Mouse (Mus musculus) hindbrain, embryonic 16.5 days (tissue): ENCODE measurements around the gene Mxd3. TPM values are rescaled to one million over a fixed set of nuclear protein-coding genes. Genes with fewer than 3 reads are reported as not detected.

Experiments
- ATAC-seq: fragments of 200-750 bp; cut with Nextera tagmentation; 2 replicates; pipeline ENCODE4 v1.8.0; 2017; ENCODE audit warnings: moderate TSS enrichment, moderate library complexity
- H3K27ac ChIP-seq: fragments of 300-500 bp; sonication (generic); 2 replicates; pipeline ENCODE4 v1.5.1; 2014; ENCODE audit warnings: low read depth, mild to moderate bottlenecking, control low read depth, low read length, moderate library complexity
- H3K27me3 ChIP-seq: fragments of 300-500 bp; sonication (generic); replicated peaks from 2 replicates; pipeline ENCODE4 v1.6.1; 2014; ENCODE audit warnings: low read length; ENCODE audit not compliant: control insufficient read depth, insufficient read depth
- H3K36me3 ChIP-seq: fragments of 300-500 bp; sonication (generic); 2 replicates; pipeline ENCODE4 v1.6.1; 2014; ENCODE audit warnings: mild to moderate bottlenecking, low read length, moderate library complexity, mixed read lengths; ENCODE audit not compliant: control insufficient read depth, insufficient read depth
- H3K4me1 ChIP-seq: fragments of 300-500 bp; sonication (generic); 2 replicates; pipeline ENCODE4 v1.6.1; 2014; ENCODE audit warnings: low read depth, low read length; ENCODE audit not compliant: control insufficient read depth, insufficient read depth
- H3K4me2 ChIP-seq: fragments of 300-500 bp; sonication (generic); 2 replicates; pipeline ENCODE4 v1.6.1; 2014; ENCODE audit warnings: mild to moderate bottlenecking, low read length, control low read depth, moderate library complexity
- H3K4me3 ChIP-seq: fragments of 300-500 bp; sonication (generic); 2 replicates; pipeline ENCODE4 v1.5.1; 2014; ENCODE audit warnings: mild to moderate bottlenecking, low read length, control low read depth, moderate library complexity
- H3K9ac ChIP-seq: fragments of 300-500 bp; sonication (generic); 2 replicates; pipeline ENCODE4 v1.6.1; 2014; ENCODE audit warnings: low read depth, mild to moderate bottlenecking, control low read depth, low read length, moderate library complexity
- H3K9me3 ChIP-seq: fragments of 300-500 bp; sonication (generic); 2 replicates; pipeline ENCODE4 v1.6.1; 2014; ENCODE audit warnings: mild to moderate bottlenecking, low read length, moderate library complexity; ENCODE audit not compliant: control insufficient read depth
- WGBS: fragments of 180-500 bp; shearing (Covaris S2); extraction: QIAGEN DNeasy Blood & Tissue Kit; methylation state at CpG from one replicate; pipeline ENCODE4 v1.1.7; 2014; 5-methylcytosine and 5-hydroxymethylcytosine counted together
- polyA plus RNA-seq: library from polyadenylated mRNA; unstranded; fragments of >200 nt; fragmentation: Nextera tagmentation; extraction: Ambion mirVana; gene quantifications from 2 replicates; pipeline ENCODE4 v1.2.1, GENCODE M21; 2015

The Mxd3 gene
- polyA plus RNA-seq, 1 experiment from 2014 or later = 10.9 TPM

DNA sequence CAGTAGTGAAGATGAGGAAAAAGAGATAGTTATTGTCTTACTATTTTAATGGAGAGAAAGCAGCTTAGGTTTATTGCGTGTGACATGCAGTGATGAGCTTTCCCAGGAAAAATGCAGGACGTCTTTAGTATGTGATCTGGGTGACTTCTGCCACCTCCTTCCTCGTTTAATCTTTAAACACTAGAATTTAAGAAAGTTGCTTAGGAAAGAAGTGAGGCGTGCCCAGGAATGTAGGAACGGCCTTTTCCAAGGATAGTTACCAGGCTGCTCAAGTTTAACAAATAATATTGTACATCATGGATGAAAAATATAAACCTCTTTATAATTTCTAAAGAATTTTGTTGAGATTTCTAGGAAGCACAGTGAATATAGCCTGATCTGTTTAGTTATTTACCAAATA, 28.7 kb downstream of the Mxd3 start:
- 92% methylated on average over 5 of the region's 5 CpGs for WGBS
- no peaks in the 10 kb centered on the region for H3K4me1 ChIP-seq
- no peaks in the 10 kb centered on the region for H3K27me3 ChIP-seq
- no peak overlapping the region for H3K27ac ChIP-seq
- no peak overlapping the region for H3K4me3 ChIP-seq
- no peak overlapping the region for H3K4me2 ChIP-seq
- H3K36me3 ChIP-seq = peaks cover 41% of the 10 kb centered on the region
- H3K9me3 ChIP-seq = no peaks in the 10 kb centered on the region
- no peak for ATAC-seq
- no peak overlapping the region for H3K9ac ChIP-seq

DNA sequence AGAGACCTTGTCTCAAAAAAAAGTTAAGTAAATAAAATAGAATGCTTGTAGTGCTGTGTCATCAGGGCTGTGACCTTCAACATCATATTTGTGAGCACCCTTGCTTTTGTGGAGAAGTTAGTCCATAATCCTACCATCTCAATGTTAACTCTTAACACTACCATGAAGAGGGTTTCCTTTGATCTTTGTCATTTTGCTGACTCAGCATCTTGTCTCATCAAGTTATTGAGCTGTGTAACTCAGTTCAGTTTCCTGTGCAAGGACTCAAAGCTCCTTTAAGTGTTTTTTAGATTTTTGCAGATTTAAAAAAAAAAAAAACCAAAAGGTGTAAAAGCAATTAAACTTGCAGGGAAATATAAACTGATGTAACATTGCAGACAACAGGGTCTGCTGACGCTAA, 32.9 kb downstream of the Mxd3 start:
- no peak overlapping the region for H3K9ac ChIP-seq
- no peak overlapping the region for H3K4me2 ChIP-seq
- H3K9me3 ChIP-seq = no peaks in the 10 kb centered on the region
- no peak overlapping the region for H3K27ac ChIP-seq
- H3K4me3 ChIP-seq = no peak overlapping the region
- no peaks in the 10 kb centered on the region for H3K27me3 ChIP-seq
- 89% methylated on average over 1 of the region's 1 CpGs for WGBS
- ATAC-seq = no peak
- H3K36me3 ChIP-seq = peaks cover 34% of the 10 kb centered on the region
- H3K4me1 ChIP-seq = no peaks in the 10 kb centered on the region

DNA sequence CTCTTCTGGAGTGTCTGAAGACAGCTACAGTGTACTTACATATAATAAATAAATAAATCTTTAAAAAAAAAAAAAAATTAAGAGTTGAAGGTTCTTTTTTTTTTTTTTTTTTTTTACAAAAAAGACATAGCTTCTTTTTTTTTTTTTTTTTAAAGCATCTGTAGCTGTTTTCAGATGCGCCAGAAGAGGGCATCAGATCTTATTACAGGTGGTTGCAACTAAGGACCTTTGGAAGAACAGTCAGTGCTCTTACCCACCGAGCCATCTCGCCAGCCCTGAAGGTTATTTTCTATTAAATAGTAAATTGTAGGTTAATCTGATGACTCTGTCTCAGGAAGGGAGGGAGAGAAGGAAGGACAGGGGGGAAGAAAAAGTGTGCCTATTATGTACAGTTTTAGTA, 40.8 kb downstream of the Mxd3 start:
- Histone ChIP-seq H3K27ac (no peak overlapping the region), H3K9me3 (no peaks in the 10 kb centered on the region), H3K4me1 (no peaks in the 10 kb centered on the region), H3K27me3 (no peaks in the 10 kb centered on the region), H3K4me2 (no peak overlapping the region), H3K4me3 (no peak overlapping the region), H3K36me3 (peaks cover 35% of the 10 kb centered on the region), H3K9ac (no peak overlapping the region)
- 78% methylated on average over 3 of the region's 3 CpGs for WGBS
- ATAC-seq = no peak

DNA sequence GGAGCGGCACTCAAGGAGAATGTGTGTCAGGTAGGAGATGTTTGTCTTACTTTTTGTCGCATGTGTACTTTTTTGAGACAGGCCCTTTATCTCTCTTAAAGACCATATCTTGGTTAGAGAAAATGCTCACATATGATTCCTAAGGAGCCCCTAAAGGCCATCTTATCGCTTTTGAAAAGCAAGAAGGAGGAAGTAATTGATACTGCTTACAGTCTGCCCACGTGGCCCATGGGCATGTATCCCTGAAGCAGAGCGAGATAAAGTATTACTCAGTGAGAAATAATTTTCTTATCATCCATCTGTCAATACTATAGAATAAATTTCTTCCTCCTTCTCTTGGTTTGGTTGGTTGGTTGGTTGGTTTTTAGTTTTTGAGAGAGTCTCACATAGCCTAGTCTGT, 52.0 kb downstream of the Mxd3 start:
- Histone ChIP-seq H3K36me3 (peaks cover 17% of the 10 kb centered on the region), H3K27ac (no peak overlapping the region), H3K27me3 (no peaks in the 10 kb centered on the region), H3K4me2 (no peak overlapping the region), H3K4me3 (no peak overlapping the region), H3K9me3 (no peaks in the 10 kb centered on the region), H3K9ac (no peak overlapping the region), H3K4me1 (no peaks in the 10 kb centered on the region)
- no peak for ATAC-seq
- 92% methylated on average over 5 of the region's 5 CpGs for WGBS

DNA sequence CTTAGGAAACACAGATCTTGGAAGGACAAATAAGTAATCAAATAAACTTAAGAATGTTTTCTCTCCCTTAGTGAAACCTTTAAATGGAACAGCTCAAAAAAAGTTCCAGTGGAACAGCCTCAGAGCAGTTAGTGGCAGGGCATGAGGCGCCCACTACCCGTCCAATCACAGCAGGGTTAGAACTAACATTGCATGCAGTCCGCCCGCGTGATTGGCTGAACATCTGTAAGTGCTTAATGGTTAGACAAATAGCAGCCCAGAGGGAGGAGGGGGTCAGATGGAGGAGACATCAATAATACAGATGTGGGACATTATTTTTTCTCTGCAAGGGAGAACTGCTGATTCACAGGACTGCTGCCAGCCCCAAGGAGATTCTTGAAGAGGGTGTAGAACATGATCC, 52.4 kb downstream of the Mxd3 start:
- 70% methylated on average over 5 of the region's 5 CpGs for WGBS
- no peak for ATAC-seq

More for the DNA sequence above, 52.4 kb downstream of the Mxd3 start:
- H3K9me3 ChIP-seq = no peaks in the 10 kb centered on the region
- peaks cover 19% of the 10 kb centered on the region for H3K36me3 ChIP-seq
- no peak overlapping the region for H3K4me3 ChIP-seq
- H3K9ac ChIP-seq = no peak overlapping the region
- H3K27ac ChIP-seq = no peak overlapping the region
- H3K4me1 ChIP-seq = no peaks in the 10 kb centered on the region
- H3K27me3 ChIP-seq = no peaks in the 10 kb centered on the region
- no peak overlapping the region for H3K4me2 ChIP-seq

Other genes with a start within 250 kb of the Mxd3 start
- 18.2 and 18.5 TPM in 2 replicates for gene Uimc1, start 229.5 kb downstream of the Mxd3 start, polyA plus RNA-seq
- gene Zfp346, start 224.5 kb downstream of the Mxd3 start, polyA plus RNA-seq = 29.8 and 30.6 TPM in 2 replicates
- gene Gm17617, start 196.3 kb downstream of the Mxd3 start, polyA plus RNA-seq = not detected in 2 replicates
- 1.3 and 1.6 TPM in 2 replicates for gene Fgfr4, start 177.2 kb downstream of the Mxd3 start, polyA plus RNA-seq
- gene Nsd1, start 120.0 kb downstream of the Mxd3 start, polyA plus RNA-seq = 40.8 and 46.3 TPM in 2 replicates
- 347 and 353 TPM in 2 replicates for gene Prelid1, start 9.3 kb downstream of the Mxd3 start, polyA plus RNA-seq
- gene Rab24, start 7.9 kb downstream of the Mxd3 start, polyA plus RNA-seq = 95.4 and 97.6 TPM in 2 replicates
- 44.9 and 51.5 TPM in 2 replicates for gene Lman2, start 33.0 kb upstream of the Mxd3 start, polyA plus RNA-seq
- 0.27 and 0.44 TPM in 2 replicates for gene Rgs14, start 39.9 kb upstream of the Mxd3 start, polyA plus RNA-seq
- 0.05 TPM in 1 of 2 replicates, not detected in the other for gene Slc34a1, start 68.4 kb upstream of the Mxd3 start, polyA plus RNA-seq
- 1.1 and 1.4 TPM in 2 replicates for gene Pfn3, start 85.4 kb upstream of the Mxd3 start, polyA plus RNA-seq
- gene F12, start 97.0 kb upstream of the Mxd3 start, polyA plus RNA-seq = 0.14 and 0.38 TPM in 2 replicates
- 15.8 and 25.0 TPM in 2 replicates for gene Grk6, start 115.2 kb upstream of the Mxd3 start, polyA plus RNA-seq
- 4.4 and 4.9 TPM in 2 replicates for gene Prr7, start 134.4 kb upstream of the Mxd3 start, polyA plus RNA-seq
- 482 and 556 TPM in 2 replicates for gene Dbn1, start 158.3 kb upstream of the Mxd3 start, polyA plus RNA-seq
- 161 and 177 TPM in 2 replicates for gene Pdlim7, start 183.9 kb upstream of the Mxd3 start, polyA plus RNA-seq
- gene Dok3, start 199.5 kb upstream of the Mxd3 start, polyA plus RNA-seq = 3.6 and 4.3 TPM in 2 replicates
- 55.3 and 56.3 TPM in 2 replicates for gene Ddx41, start 206.8 kb upstream of the Mxd3 start, polyA plus RNA-seq
- gene Fam193b, start 241.3 kb upstream of the Mxd3 start, polyA plus RNA-seq = 41.1 and 50.0 TPM in 2 replicates
- gene Tmed9, start 243.9 kb upstream of the Mxd3 start, polyA plus RNA-seq = 102 TPM in 2 replicates